Comparison of ENCODE assay signal across 9 mouse cellular contexts in the genomic region with DNA sequence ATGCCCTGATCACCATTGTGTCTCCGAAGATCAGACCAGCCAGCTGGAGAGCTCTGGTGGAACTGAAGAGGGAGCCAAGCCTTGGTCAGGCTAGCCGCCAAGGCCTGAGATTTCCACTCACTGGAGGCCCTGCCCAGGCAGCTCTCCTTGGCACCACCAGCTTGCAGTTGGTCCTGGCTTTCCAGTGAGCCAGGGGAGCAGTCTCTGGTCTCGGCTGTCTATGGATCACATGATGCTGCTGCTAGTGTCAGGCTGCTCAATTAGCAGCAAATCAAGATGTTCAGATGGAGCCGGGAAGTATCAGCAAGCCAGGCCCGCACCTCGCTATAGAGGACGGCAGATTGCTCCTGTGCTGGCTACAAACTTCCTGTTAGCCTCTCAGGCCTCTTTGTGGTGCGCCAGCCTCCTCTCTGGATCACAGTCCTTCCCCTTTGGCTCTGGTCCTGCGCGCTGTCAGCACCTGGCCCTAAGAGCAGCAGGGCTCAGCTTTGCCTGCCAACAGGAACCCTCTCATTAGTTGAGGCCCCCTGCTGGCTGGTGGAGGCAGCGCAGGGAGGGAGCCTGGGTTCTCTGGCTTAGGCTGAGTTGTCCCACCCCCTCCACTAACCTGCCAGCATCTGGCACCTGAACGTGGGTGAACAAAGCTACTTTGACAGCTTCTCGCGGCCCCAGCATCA.
DNase-seq lines count a peak whose midpoint lies in the region; ATAC-seq lines count a peak whose summit lies in the region.
"Had no signal": no experiment of that assay in that cellular context is flagged by ENCODE, and none has a peak within 500 bp of the region (broad histone marks: within the 10 kb centered on the region; RNA-seq: fewer than 3 reads in every experiment).

No protein-coding gene starts in this region.

- peak; percentile 57 for ATAC-seq in hindbrain, embryonic 11.5 days (ENCODE audit: low FRiP score)
- ATAC-seq in erythroblast, adult 5-6 weeks (replicated peaks; ENCODE audit: low FRiP score, poor library complexity, severe bottlenecking) = no peak

- H3K4me3 ChIP-seq in hindbrain, embryonic 11.5 days (ENCODE audit: low read depth, low read length) = no peak overlapping the region

- no peaks in the 10 kb centered on the region for H3K36me3 ChIP-seq in hindbrain, embryonic 11.5 days (ENCODE audit: control insufficient read depth, insufficient read depth, low read length)

- no peaks in the 10 kb centered on the region for H3K4me1 ChIP-seq in hindbrain, embryonic 11.5 days (replicated peaks; ENCODE audit: control insufficient read depth, insufficient read depth, low read length)

- DNase-seq in adrenal gland, adult 2 months = peak; percentile 86
- peak; percentile 81 to 88 for DNase-seq in cerebellum, postnatal 4 days (ENCODE audit: low spot score in 2 of 2)
- peak; percentile 71 to 75 for DNase-seq in frontal cortex, postnatal 36 days (ENCODE audit: low spot score in 2 of 2)
- DNase-seq in hindbrain, embryonic 11.5 days (ENCODE audit: low spot score) = peak; percentile 83
- DNase-seq in layer of hippocampus, postnatal 25 days (ENCODE audit: extremely low spot score in 1 of 2, low spot score in 1 of 2) = peak; percentile 74 to 89
- peak; percentile 88 for DNase-seq in lung, postnatal 14 days
- peak; percentile 73 for DNase-seq in right cerebral cortex, adult 18-20 months

- H3K27me3 ChIP-seq in hindbrain, embryonic 11.5 days (ENCODE audit: control insufficient read depth, insufficient read depth, low read length) = no peaks in the 10 kb centered on the region

- H3K9me3 ChIP-seq in hindbrain, embryonic 11.5 days (ENCODE audit: control insufficient read depth, low read length) = no peaks in the 10 kb centered on the region

- H3K27ac ChIP-seq in hindbrain, embryonic 11.5 days (ENCODE audit: low read depth, low read length) = no peak overlapping the region
- H3K27ac ChIP-seq: macrophage had no signal

- no peak overlapping the region for H3K9ac ChIP-seq in hindbrain, embryonic 11.5 days (ENCODE audit: low read depth, low read length)

- 36% methylated on average over 14 of the region's 14 CpGs for WGBS in hindbrain, embryonic 11.5 days

- H3K4me2 ChIP-seq in hindbrain, embryonic 11.5 days (replicated peaks; ENCODE audit: low read depth, low read length) = peak overlapping the region; percentile 22; the same call in 1 of the 2 replicates
